Mouse (Mus musculus) kidney, postnatal 10 days (tissue): ENCODE measurements at regions not wholly inside any gene's neighbourhood (a gene's known extent, or its start where the extent isn't known, plus 50 kb on each side); places are given as distances from the start of the nearest gene placed in this dataset.

ENCODE experiments used
- DNase-seq: peaks from one replicate; pipeline ENCODE4 v3.0.0; 2021; ENCODE audit warnings: mixed read lengths

- no peak for DNase-seq
These were observed 66.9 kb upstream of the Atp5g3 start for GRCm38 (mm10) chr2:73978072-73978471.

GRCm38 (mm10) chr2:73973774-73974173, 62.6 kb upstream of the Atp5g3 start:
- DNase-seq, result no peak

DNA sequence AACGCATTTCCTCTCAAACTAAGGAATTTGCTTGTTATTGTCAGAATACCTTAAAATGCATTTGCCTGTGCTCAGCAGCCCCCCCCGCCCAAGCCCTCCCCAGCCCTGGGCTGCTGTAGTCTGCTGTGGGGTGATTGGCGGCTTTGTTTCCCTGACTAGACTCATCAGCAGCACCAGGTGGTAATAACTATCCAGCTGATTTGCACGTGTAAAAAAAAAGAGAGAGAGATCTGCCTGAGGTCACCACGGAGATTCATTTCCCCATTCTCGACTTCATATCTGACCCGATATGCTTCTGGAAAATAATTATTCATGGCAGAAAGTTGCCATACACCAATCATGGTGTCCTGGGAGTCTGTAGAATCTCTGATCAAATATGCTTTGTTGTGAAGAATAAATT, 56.5 kb upstream of the Atp5g3 start:
- no peak for DNase-seq

GRCm38 (mm10) chr2:73965595-73965994, 54.5 kb upstream of the Atp5g3 start:
- peak; percentile 71 for DNase-seq
